Mouse (Mus musculus) forebrain, embryonic 16.5 days (tissue): Measurements from ENCODE around the gene Nek1. TPM values are rescaled to one million over a fixed set of nuclear protein-coding genes. Genes with fewer than 3 reads are reported as not detected.
A peak's percentile ranks its signal among the peaks of the same experiment; 100 is the strongest.
"Not testable (repeated sequence)": the region's sequence is repeated elsewhere in the genome, so short reads cannot be mapped to it uniquely, and the experiment has no call there.

Experiments
- ATAC-seq: fragments of 200-750 bp; cut with Nextera tagmentation; 2 replicates; pipeline ENCODE4 v1.8.0; 2017; ENCODE audit warnings: mild to moderate bottlenecking, moderate library complexity
- H3K27ac ChIP-seq: fragments of 300-500 bp; sonication (generic); 2 replicates; pipeline ENCODE4 v1.5.1; 2014; ENCODE audit warnings: low read length, control low read depth
- H3K27me3 ChIP-seq: fragments of 300-500 bp; sonication (generic); replicated peaks from 2 replicates; pipeline ENCODE4 v1.6.1; 2014; ENCODE audit warnings: low read length; ENCODE audit not compliant: control insufficient read depth, insufficient read depth
- H3K36me3 ChIP-seq: fragments of 300-500 bp; sonication (generic); 2 replicates; pipeline ENCODE4 v1.6.1; 2014; ENCODE audit not compliant: control insufficient read depth, insufficient read depth
- H3K4me1 ChIP-seq: fragments of 300-500 bp; sonication (generic); replicated peaks from 2 replicates; pipeline ENCODE4 v1.6.1; 2014; ENCODE audit warnings: low read length; ENCODE audit not compliant: control insufficient read depth, insufficient read depth
- H3K4me2 ChIP-seq: fragments of 300-500 bp; sonication (generic); 2 replicates; pipeline ENCODE4 v1.6.1; 2014; ENCODE audit warnings: mild to moderate bottlenecking, low read length, control low read depth
- H3K4me3 ChIP-seq: fragments of 300-500 bp; sonication (generic); replicated peaks from 2 replicates; pipeline ENCODE4 v1.5.1; 2014; ENCODE audit warnings: mild to moderate bottlenecking, low read length, control low read depth
- H3K9ac ChIP-seq: fragments of 300-500 bp; sonication (generic); replicated peaks from 2 replicates; pipeline ENCODE4 v1.6.1; 2014; ENCODE audit warnings: low read depth, low read length, control low read depth
- H3K9me3 ChIP-seq: fragments of 300-500 bp; sonication (generic); 2 replicates; pipeline ENCODE4 v1.6.1; 2016; ENCODE audit warnings: low read length; ENCODE audit not compliant: control insufficient read depth
- WGBS: fragments of 180-500 bp; shearing (Covaris S2); extraction: QIAGEN DNeasy Blood & Tissue Kit; methylation state at CpG from one replicate; pipeline ENCODE4 v1.1.7; 2014; 5-methylcytosine and 5-hydroxymethylcytosine counted together
- polyA plus RNA-seq: library from polyadenylated mRNA; unstranded; fragments of >200 nt; fragmentation: Nextera tagmentation; extraction: Ambion mirVana; gene quantifications from 2 replicates; pipeline ENCODE4 v1.2.1, GENCODE M21; 2015

The Nek1 gene
- polyA plus RNA-seq, 1 experiment from 2014 or later: 26.0 TPM

DNA sequence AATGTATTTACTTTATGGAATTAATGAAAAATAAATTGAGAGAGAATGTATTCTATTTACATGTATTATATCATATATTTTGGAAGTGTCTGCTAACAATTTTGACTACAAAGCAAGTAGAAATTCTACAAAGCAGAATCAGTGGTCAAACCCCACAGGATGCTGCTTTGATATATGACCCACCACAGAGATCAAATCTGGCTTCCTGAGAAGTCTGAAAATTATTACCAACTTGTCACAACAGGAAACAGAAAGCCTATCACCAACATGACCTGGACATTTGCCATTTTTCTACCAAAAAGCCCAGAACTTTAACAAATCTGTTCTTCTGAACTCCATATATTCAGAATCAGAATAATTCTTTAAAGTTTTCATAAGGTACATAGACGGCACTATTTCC lies 11.6 kb upstream of the Nek1 start:
- Histone ChIP-seq H3K9me3 (no peaks in the 10 kb centered on the region), H3K4me2 (no peak overlapping the region), H3K27me3 (no peaks in the 10 kb centered on the region), H3K9ac (no peak overlapping the region), H3K4me1 (peaks cover 6% of the 10 kb centered on the region), H3K36me3 (no peaks in the 10 kb centered on the region), H3K4me3 (no peak overlapping the region), H3K27ac (no peak overlapping the region)
- ATAC-seq: no peak
- 43% methylated on average over 1 of the region's 1 CpGs for WGBS

DNA sequence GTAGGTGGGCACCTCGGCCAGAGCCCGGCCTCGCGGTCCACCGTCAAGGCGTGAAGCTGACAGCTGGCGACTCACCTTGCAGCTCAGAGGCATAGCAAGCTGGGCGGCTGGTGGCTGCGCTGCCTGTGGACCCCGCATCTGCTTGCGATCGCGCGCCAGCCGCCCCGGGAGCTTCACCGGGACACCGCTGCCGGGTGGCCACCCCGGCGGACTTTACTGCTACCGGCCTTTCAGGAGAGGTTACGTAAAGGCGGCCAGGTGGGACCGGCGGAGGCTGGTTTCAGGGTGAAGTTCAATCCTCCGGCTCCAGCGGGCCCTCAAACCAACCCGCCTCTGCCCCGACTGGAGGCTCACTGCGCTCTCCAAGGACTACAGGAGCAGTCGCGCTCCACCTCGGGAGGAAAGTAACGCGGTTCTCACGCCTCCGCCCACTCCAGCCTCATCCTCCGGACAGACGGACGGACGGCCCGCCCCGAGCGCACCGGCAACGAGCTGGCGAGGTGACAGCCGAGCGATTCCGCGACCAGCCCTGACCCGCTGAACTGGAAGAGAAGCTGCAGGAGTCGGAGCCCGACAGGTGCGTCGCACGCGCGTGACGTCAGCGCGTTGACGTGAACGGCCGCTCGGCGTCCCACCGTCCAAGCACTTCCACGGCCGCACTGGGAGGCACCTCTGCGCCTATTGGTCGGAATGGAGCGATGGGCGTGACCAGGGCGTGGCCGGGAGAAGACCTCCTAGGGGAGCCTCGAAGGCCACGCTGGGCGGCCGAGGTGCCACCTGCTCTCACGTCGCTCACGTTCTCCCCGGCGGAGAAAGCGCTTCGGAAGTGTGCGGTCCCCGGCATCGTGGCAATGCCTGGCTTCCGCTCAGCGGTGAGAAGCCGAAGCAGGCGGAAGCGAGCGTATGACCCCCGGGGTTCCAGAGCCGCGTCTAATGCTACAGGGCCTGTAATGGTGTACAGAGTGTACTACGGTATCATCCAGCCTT lies 10.0 kb upstream of the Nek1 start, which contains the start of gene Clcn3:
Gene Clcn3 (minus strand): TSS at position 600 of the 987 bp plus-strand sequence.
- Histone ChIP-seq H3K4me2 (peak within 1 kb of the TSS; percentile 96), H3K4me3 (peak within 1 kb of the TSS; percentile 98), H3K36me3 (no peaks in the 10 kb centered on the region), H3K4me1 (peaks cover 6% of the 10 kb centered on the region), H3K27ac (peak within 1 kb of the TSS; percentile 85), H3K9me3 (no peaks in the 10 kb centered on the region), H3K9ac (peak within 1 kb of the TSS; percentile 82), H3K27me3 (no peaks in the 10 kb centered on the region)
- peak; percentile 99 for ATAC-seq
- under 1% methylated on average over 101 of the region's 101 CpGs for WGBS

DNA sequence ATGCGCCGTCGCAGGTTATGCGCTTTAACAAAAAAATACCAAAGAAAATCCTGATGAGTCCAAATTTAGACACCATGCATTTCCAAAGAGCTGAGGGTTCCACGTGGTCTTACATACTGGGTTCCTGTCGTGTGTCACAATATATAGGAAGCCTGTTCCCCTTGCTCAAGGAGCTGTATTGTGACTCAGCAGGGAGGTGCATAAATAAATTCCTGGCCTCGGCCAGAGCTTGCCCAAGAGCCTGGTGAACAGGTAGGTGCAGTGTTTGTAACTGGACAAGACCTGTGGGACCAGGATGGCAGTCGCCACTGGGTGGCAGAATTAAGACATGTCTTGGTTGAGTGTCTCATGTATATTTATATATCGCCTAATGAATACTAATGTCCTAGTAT lies 9.3 kb upstream of the Nek1 start:
- peak overlapping the region; percentile 96 for H3K4me2 ChIP-seq
- peak overlapping the region; percentile 85 for H3K27ac ChIP-seq
- WGBS: 6% methylated on average over 9 of the region's 9 CpGs
- H3K4me3 ChIP-seq: peak overlapping the region; percentile 98
- peak overlapping the region; percentile 82 for H3K9ac ChIP-seq
- H3K36me3 ChIP-seq: no peaks in the 10 kb centered on the region
- H3K9me3 ChIP-seq: no peaks in the 10 kb centered on the region
- H3K4me1 ChIP-seq: peaks cover 6% of the 10 kb centered on the region
- peak; percentile 55 for ATAC-seq
- H3K27me3 ChIP-seq: no peaks in the 10 kb centered on the region

- H3K27ac ChIP-seq, H3K4me1 ChIP-seq, H3K27me3 ChIP-seq, ATAC-seq, H3K4me3 ChIP-seq, H3K9ac ChIP-seq, H3K36me3 ChIP-seq, H3K9me3 ChIP-seq: not testable (repeated sequence)
- 95% methylated on average over 17 of the region's 17 CpGs for WGBS
- H3K4me2 ChIP-seq: peak overlapping the region; percentile 96
These were observed 8.6 kb upstream of the Nek1 start for GRCm38 (mm10) chr8:60984260-60985010.

- Histone ChIP-seq H3K27me3 (no peaks in the 10 kb centered on the region), H3K4me1 (peaks cover 13% of the 10 kb centered on the region), H3K36me3 (no peaks in the 10 kb centered on the region), H3K9me3 (no peaks in the 10 kb centered on the region), H3K4me2 (peak overlapping the region; percentile 72), H3K9ac (peak overlapping the region; percentile 88), H3K27ac (peak overlapping the region; percentile 77), H3K4me3 (peak overlapping the region; percentile 79)
- 2% methylated on average over 15 of the region's 16 CpGs for WGBS
- ATAC-seq: no peak
These were observed 460 bp upstream of the Nek1 start for GRCm38 (mm10) chr8:60992561-60992909.

GRCm38 (mm10) chr8:60993639-60993986 lies 618 bp downstream of the Nek1 start:
- H3K4me3 ChIP-seq: peak overlapping the region; percentile 79
- H3K27me3 ChIP-seq: no peaks in the 10 kb centered on the region
- peak overlapping the region; percentile 86 for H3K27ac ChIP-seq
- H3K36me3 ChIP-seq: no peaks in the 10 kb centered on the region
- peaks cover 13% of the 10 kb centered on the region for H3K4me1 ChIP-seq
- no peak; the same call in 1 of the 2 replicates for ATAC-seq
- WGBS: 6% methylated on average over 12 of the region's 12 CpGs
- H3K9ac ChIP-seq: peak overlapping the region; percentile 88
- H3K9me3 ChIP-seq: peaks cover 2% of the 10 kb centered on the region; the same call in 1 of the 2 replicates
- H3K4me2 ChIP-seq: peak overlapping the region; percentile 84

DNA sequence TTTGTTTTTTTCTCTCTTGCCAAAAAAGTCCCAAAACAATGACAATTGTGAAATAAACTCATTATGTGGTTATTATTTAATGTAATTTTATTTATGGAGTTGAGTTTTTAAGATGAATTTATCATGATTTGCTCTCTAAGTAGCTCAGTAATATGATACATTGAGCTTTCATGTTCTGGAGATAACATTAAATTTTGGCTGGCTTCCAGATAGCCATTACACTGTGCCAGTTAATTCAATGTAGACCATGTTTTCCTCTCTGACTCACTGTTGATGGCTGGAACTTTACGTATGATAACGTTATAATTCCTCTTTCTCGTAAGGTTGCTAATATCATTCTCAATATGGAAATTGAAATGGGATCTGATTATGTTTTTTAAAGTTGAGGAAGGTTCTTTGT lies 3.5 kb downstream of the Nek1 start:
- no peak for ATAC-seq
- H3K27ac ChIP-seq: no peak overlapping the region
- H3K4me3 ChIP-seq: no peak overlapping the region
- 93% methylated on average over 3 of the region's 3 CpGs for WGBS
- H3K4me1 ChIP-seq: peaks cover 13% of the 10 kb centered on the region
- no peaks in the 10 kb centered on the region for H3K27me3 ChIP-seq
- H3K9ac ChIP-seq: no peak overlapping the region
- peaks cover 4% of the 10 kb centered on the region; the same call in 1 of the 2 replicates for H3K9me3 ChIP-seq
- no peaks in the 10 kb centered on the region for H3K36me3 ChIP-seq
- no peak overlapping the region for H3K4me2 ChIP-seq

DNA sequence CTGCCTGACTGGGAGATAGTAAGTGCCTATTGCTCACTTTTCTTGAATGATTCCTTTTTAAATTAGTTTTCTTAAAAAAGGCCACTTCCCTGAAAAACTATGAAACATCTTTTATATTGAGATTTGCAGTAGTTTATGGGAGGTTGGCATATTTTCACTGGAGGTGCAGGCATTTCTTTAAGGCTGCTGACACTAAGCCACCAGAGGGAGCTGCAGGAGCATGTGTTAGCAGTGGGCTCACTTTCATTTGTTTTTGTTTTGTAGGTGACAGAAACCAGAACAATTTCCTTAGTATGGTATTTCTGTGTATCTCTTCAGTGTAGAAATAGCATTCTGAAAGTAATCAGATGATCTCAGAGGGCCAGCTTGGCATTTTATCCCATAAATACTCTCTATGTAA lies 49.0 kb downstream of the Nek1 start:
- Histone ChIP-seq H3K4me2 (no peak overlapping the region), H3K27ac (no peak overlapping the region), H3K27me3 (no peaks in the 10 kb centered on the region), H3K36me3 (no peaks in the 10 kb centered on the region), H3K4me1 (no peaks in the 10 kb centered on the region), H3K9ac (no peak overlapping the region), H3K4me3 (no peak overlapping the region), H3K9me3 (no peaks in the 10 kb centered on the region)
- peak; percentile 59; the same call in 1 of the 2 replicates for ATAC-seq

GRCm38 (mm10) chr8:61043874-61044273 lies 50.9 kb downstream of the Nek1 start:
- H3K27ac ChIP-seq: no peak overlapping the region
- H3K36me3 ChIP-seq: no peaks in the 10 kb centered on the region
- H3K4me3 ChIP-seq: no peak overlapping the region
- H3K9me3 ChIP-seq: no peaks in the 10 kb centered on the region
- WGBS: 87% methylated on average over 4 of the region's 4 CpGs
- no peaks in the 10 kb centered on the region for H3K4me1 ChIP-seq
- ATAC-seq: no peak
- H3K27me3 ChIP-seq: no peaks in the 10 kb centered on the region
- H3K4me2 ChIP-seq: no peak overlapping the region
- H3K9ac ChIP-seq: no peak overlapping the region
